Mouse (Mus musculus) ES-E14 (cell line): Measurements from ENCODE around the gene Psma3. TPM values are rescaled to one million over a fixed set of nuclear protein-coding genes. Genes with fewer than 3 reads are reported as not detected.

Experiments used
- DNase-seq: peaks from one replicate; pipeline ENCODE4 v3.0.0-alpha.2; 2013; ENCODE audit warnings: low read depth, low spot score
- H3K27ac ChIP-seq: 2 replicates; pipeline ENCODE4 v1.5.1; 2012; ENCODE audit warnings: low read depth, mild to moderate bottlenecking, low read length, moderate library complexity, mixed read lengths; ENCODE audit not compliant: poor library complexity, insufficient read depth, severe bottlenecking
- H3K36me3 ChIP-seq: 2 replicates; pipeline ENCODE4 v1.6.1; 2012; ENCODE audit warnings: mild to moderate bottlenecking, low read length, moderate library complexity, mixed read lengths; ENCODE audit not compliant: control insufficient read depth, poor library complexity, insufficient read depth, severe bottlenecking
- H3K4me1 ChIP-seq, 2 experiments: fragments of 150-350 bp in 1 of 2; sonication (generic) in 1 of 2; 2 replicates each; pipeline ENCODE4 v1.6.1; 2012; ENCODE audit warnings: low read length in 2 of 2, mild to moderate bottlenecking in 1 of 2, mixed read lengths in 1 of 2; ENCODE audit not compliant: control insufficient read depth in 2 of 2, insufficient read depth in 2 of 2, poor library complexity in 1 of 2
- H3K4me3 ChIP-seq, 2 experiments: fragments of 150-350 bp in 1 of 2; sonication (generic) in 1 of 2; 2 replicates each; pipeline ENCODE4 v1.5.1; 2012; ENCODE audit warnings: low read length in 2 of 2, low read depth in 1 of 2, mild to moderate bottlenecking in 1 of 2, mixed read lengths in 1 of 2; ENCODE audit not compliant: insufficient read depth in 1 of 2, poor library complexity in 1 of 2, severe bottlenecking in 1 of 2
- H3K9ac ChIP-seq: 2 replicates; pipeline ENCODE4 v1.6.1; 2012; ENCODE audit warnings: low read depth, mild to moderate bottlenecking, low read length, mixed read lengths; ENCODE audit not compliant: poor library complexity, insufficient read depth, severe bottlenecking
- H3K9me3 ChIP-seq: fragments of 150-350 bp; sonication (generic); 2 replicates; pipeline ENCODE4 v1.6.1; 2012; ENCODE audit warnings: low read depth, mild to moderate bottlenecking, low read length; ENCODE audit not compliant: control insufficient read depth, insufficient read depth
- CHD2 ChIP-seq: IDR thresholded peaks from 2 replicates; pipeline ENCODE4 v1.6.1; 2014; ENCODE audit warnings: mild to moderate bottlenecking, low read depth, low read length, inconsistent platforms
- HCFC1 ChIP-seq: IDR thresholded peaks from 2 replicates; pipeline ENCODE4 v1.6.1; 2012; ENCODE audit warnings: low read length, inconsistent platforms, borderline replicate concordance; ENCODE audit not compliant: insufficient read depth
- MAFK ChIP-seq: IDR thresholded peaks from 2 replicates; pipeline ENCODE4 v1.6.1; 2014; ENCODE audit warnings: mild to moderate bottlenecking, low read depth, low read length, inconsistent platforms; ENCODE audit not compliant: insufficient read depth
- ZC3H11A ChIP-seq: IDR thresholded peaks from 2 replicates; pipeline ENCODE4 v1.6.1; 2012; ENCODE audit warnings: low read depth, mild to moderate bottlenecking, inconsistent platforms, low read length, borderline replicate concordance
- ZNF384 ChIP-seq: IDR thresholded peaks from 2 replicates; pipeline ENCODE4 v1.6.1; 2012; ENCODE audit warnings: low read depth, low read length, inconsistent platforms
- in situ Hi-C, 2 experiments: fragments of 600-800 bp; cut with MboI; formaldehyde crosslinking; loops; one replicate each; pipeline ENCODE4 v1.15.1; 2025; ENCODE audit warnings: low sequenced_read_pairs in 2 of 2, inconsistent platforms in 1 of 2; ENCODE audit not compliant: unreplicated experiment in 2 of 2
- total RNA-seq: library from RNA; depleted of rRNA; stranded (reverse); fragments of 300-350 nt; gene quantifications from 2 replicates; pipeline ENCODE4 v1.2.3, GENCODE M21; 2012; rRNA removed

The Psma3 gene
- 209 and 306 TPM in 2 replicates for total RNA-seq

GRCm38 (mm10) chr12:70974441-70975266, at the start of gene Psma3:
Gene Psma3 (plus strand): TSS chr12:70974621.
- peak; percentile 92 for DNase-seq
- H3K4me3 ChIP-seq, result peak within 1 kb of the TSS; percentile 86 to 100
- peak within 1 kb of the TSS; percentile 87 for H3K27ac ChIP-seq
- in situ Hi-C loops, result no loop called here
- H3K9me3 ChIP-seq, result no peaks in the 10 kb centered on the region
- H3K9ac ChIP-seq, result peak within 1 kb of the TSS; percentile 94
- H3K4me1 ChIP-seq, result peaks cover 0 to 4% of the 10 kb centered on the region in 2 experiments; a peak in 1 of 4 replicates
- H3K36me3 ChIP-seq, result peaks cover 5% of the 10 kb centered on the region
- peak; percentile 62; the same call in 1 of the 2 replicates for TF ChIP-seq MAFK
- peak; percentile 99 for TF ChIP-seq ZNF384
- peak; percentile 72; the same call in 1 of the 2 replicates for TF ChIP-seq HCFC1
- no peak for TF ChIP-seq ZC3H11A
- TF ChIP-seq CHD2, result no peak

GRCm38 (mm10) chr12:70929781-70930180, 44.6 kb upstream of the Psma3 start:
- no peak for DNase-seq
- H3K9ac ChIP-seq, result no peak overlapping the region
- H3K4me1 ChIP-seq, result no peaks in the 10 kb centered on the region
- H3K9me3 ChIP-seq, result peaks cover 14% of the 10 kb centered on the region
- H3K4me3 ChIP-seq, result no peak overlapping the region
- H3K27ac ChIP-seq, result no peak overlapping the region
- in situ Hi-C loops, result no loop called here
- TF ChIP-seq MAFK (no peak), CHD2 (no peak), ZNF384 (no peak), ZC3H11A (no peak), HCFC1 (no peak)
- no peaks in the 10 kb centered on the region for H3K36me3 ChIP-seq

- peaks cover 11% of the 10 kb centered on the region for H3K9me3 ChIP-seq
- no peaks in the 10 kb centered on the region; a peak in 1 of 4 replicates for H3K4me1 ChIP-seq
- no peak for DNase-seq
- no peaks in the 10 kb centered on the region for H3K36me3 ChIP-seq
- in situ Hi-C loops, result no loop called here
- TF ChIP-seq MAFK (0 out of 2 replicates have a peak, but pooled peaks have one; percentile 28), CHD2 (no peak)
- H3K9ac ChIP-seq, result peak overlapping the region; percentile 74; the same call in 1 of the 2 replicates
- peak overlapping the region; percentile 71 to 92 for H3K4me3 ChIP-seq
- peak overlapping the region; percentile 81 for H3K27ac ChIP-seq
These were observed 37.3 kb upstream of the Psma3 start for GRCm38 (mm10) chr12:70937150-70937549.

GRCm38 (mm10) chr12:70937571-70938384, 36.6 kb upstream of the Psma3 start, which contains the start of gene Actr10:
Gene Actr10 (plus strand): TSS chr12:70937857.
- TF ChIP-seq ZNF384 (no peak), MAFK (no peak), HCFC1 (peak; percentile 62; the same call in 1 of the 2 replicates)
- H3K27ac ChIP-seq, result peak within 1 kb of the TSS; percentile 81
- H3K9ac ChIP-seq, result peak within 1 kb of the TSS; percentile 88
- peak within 1 kb of the TSS; percentile 85 to 92 for H3K4me3 ChIP-seq
- peaks cover 2% of the 10 kb centered on the region; the same call in 1 of the 2 replicates for H3K36me3 ChIP-seq
- in situ Hi-C loops, result no loop called here
- peaks cover 11% of the 10 kb centered on the region for H3K9me3 ChIP-seq
- DNase-seq, result peak; percentile 62
- no peaks in the 10 kb centered on the region; a peak in 1 of 4 replicates for H3K4me1 ChIP-seq
